Mouse (Mus musculus): ENCODE measurements around the gene Chst10.

GRCm38 (mm10) chr1:38848451-38849289 is 49.3 kb downstream of the Chst10 start:
- TF ChIP-seq ETS1 (IDR thresholded peaks at IDR 0.05; ENCODE audit: low read depth, low read length) (peak; percentile 39; the same call in 1 of the 2 replicates), CTCF (IDR thresholded peaks at IDR 0.05 in 2 of 3, conservative IDR thresholded peaks at IDR 0.05 in 1 of 3; ENCODE audit: control insufficient read depth in 1 of 3, insufficient read depth in 1 of 3, low read depth in 2 of 3, low read length in 3 of 3, poor library complexity in 1 of 3, severe bottlenecking in 1 of 3) (no peak), MAX (IDR thresholded peaks at IDR 0.05; ENCODE audit: low read length) (no peak), SMC3 (IDR thresholded peaks at IDR 0.05; ENCODE audit: low read depth, low read length) (no peak), KAT2A (conservative IDR thresholded peaks at IDR 0.05; ENCODE audit: low read depth, low read length) (no peak)
